17 mouse cellular contexts compared by ENCODE assay signal in the genomic region with DNA sequence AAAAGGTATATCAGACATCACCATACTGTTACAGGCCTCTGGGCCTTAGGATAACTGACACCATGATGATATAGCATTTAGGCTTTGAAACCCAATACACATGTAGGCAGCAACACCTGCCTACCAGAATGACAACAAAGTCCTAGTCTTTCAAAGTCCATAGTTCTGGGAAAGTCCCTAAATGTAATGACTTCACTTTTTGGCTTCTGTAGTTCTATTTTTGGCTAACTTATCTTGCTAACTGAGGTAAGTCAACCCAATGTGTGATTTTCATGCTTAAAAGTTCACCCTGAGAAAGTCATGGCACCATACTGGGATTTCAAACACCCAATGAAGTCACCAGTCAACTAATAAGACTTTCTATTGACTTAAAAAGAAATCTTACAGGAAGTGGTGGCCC.
"Had no signal": no experiment of that assay in that cellular context is flagged by ENCODE, and none has a peak within 500 bp of the region (broad histone marks: within the 10 kb centered on the region; RNA-seq: fewer than 3 reads in every experiment).

No protein-coding gene starts in this region.

- H3K4me2 ChIP-seq: neural tube, embryonic 12.5 days; neural tube, embryonic 13.5 days; neural tube, embryonic 15.5 days; stomach, embryonic 15.5 days had no signal

- H3K4me3 ChIP-seq: neural tube, embryonic 12.5 days; neural tube, embryonic 13.5 days; neural tube, embryonic 15.5 days; stomach, embryonic 15.5 days had no signal

- H3K27me3 ChIP-seq: neural tube, embryonic 12.5 days; neural tube, embryonic 13.5 days; neural tube, embryonic 15.5 days; stomach, embryonic 15.5 days had no signal

- H3K9ac ChIP-seq: neural tube, embryonic 12.5 days; neural tube, embryonic 13.5 days; neural tube, embryonic 15.5 days; stomach, embryonic 15.5 days had no signal

- DNase-seq: retina, postnatal 1 day; right cerebral cortex, adult 18-20 months; right cerebral cortex, postnatal 14 days; right cerebral cortex, postnatal 25 days; right cerebral cortex, postnatal 4 days; spleen, adult 18-20 months; thymus, adult 18-20 months; thymus, adult 2 months; thymus, postnatal 14 days; thymus, postnatal 25 days; thymus, postnatal 36 days; thymus, postnatal 4 days had no signal

- H3K9me3 ChIP-seq: neural tube, embryonic 12.5 days; neural tube, embryonic 13.5 days; neural tube, embryonic 15.5 days; stomach, embryonic 15.5 days had no signal

- H3K4me1 ChIP-seq: neural tube, embryonic 12.5 days; neural tube, embryonic 13.5 days; neural tube, embryonic 15.5 days; stomach, embryonic 15.5 days had no signal

- H3K36me3 ChIP-seq: neural tube, embryonic 12.5 days; neural tube, embryonic 13.5 days; neural tube, embryonic 15.5 days; stomach, embryonic 15.5 days had no signal

- H3K27ac ChIP-seq: neural tube, embryonic 12.5 days; neural tube, embryonic 13.5 days; neural tube, embryonic 15.5 days; stomach, embryonic 15.5 days; stomach, postnatal 0 days had no signal
